Mouse (Mus musculus) intestine, embryonic 15.5 days (tissue): ENCODE measurements around the gene Itgal. TPM values are rescaled to one million over a fixed set of nuclear protein-coding genes. Genes with fewer than 3 reads are reported as not detected.
"Not testable (repeated sequence)": the region's sequence is repeated elsewhere in the genome, so short reads cannot be mapped to it uniquely, and the experiment has no call there.

Experiments used
- ATAC-seq: fragments of 200-750 bp; cut with Nextera tagmentation; 2 replicates; pipeline ENCODE4 v1.8.0; 2017; ENCODE audit warnings: moderate TSS enrichment, moderate library complexity
- H3K27ac ChIP-seq: fragments of 300-500 bp; sonication (generic); 2 replicates; pipeline ENCODE4 v1.5.1; 2015; ENCODE audit warnings: mild to moderate bottlenecking, inconsistent platforms
- H3K27me3 ChIP-seq: fragments of 300-500 bp; sonication (generic); replicated peaks from 2 replicates; pipeline ENCODE4 v1.6.1; 2015; ENCODE audit warnings: inconsistent platforms
- H3K36me3 ChIP-seq: fragments of 300-500 bp; sonication (generic); 2 replicates; pipeline ENCODE4 v1.6.1; 2015; ENCODE audit warnings: inconsistent platforms
- H3K4me1 ChIP-seq: fragments of 300-500 bp; sonication (generic); replicated peaks from 2 replicates; pipeline ENCODE4 v1.6.1; 2015; ENCODE audit warnings: inconsistent platforms
- H3K4me2 ChIP-seq: fragments of 300-500 bp; sonication (generic); replicated peaks from 2 replicates; pipeline ENCODE4 v1.6.1; 2015; ENCODE audit warnings: mild to moderate bottlenecking, inconsistent platforms
- H3K4me3 ChIP-seq: fragments of 300-500 bp; sonication (generic); replicated peaks from 2 replicates; pipeline ENCODE4 v1.5.1; 2015; ENCODE audit warnings: inconsistent platforms
- H3K9ac ChIP-seq: fragments of 300-500 bp; sonication (generic); 2 replicates; pipeline ENCODE4 v1.6.1; 2015; ENCODE audit warnings: inconsistent platforms
- H3K9me3 ChIP-seq: fragments of 300-500 bp; sonication (generic); 2 replicates; pipeline ENCODE4 v1.6.1; 2016; ENCODE audit warnings: inconsistent platforms
- WGBS: fragments of 180-500 bp; shearing (Covaris S2); methylation state at CpG from one replicate; pipeline ENCODE4 v1.1.7; 2015; 5-methylcytosine and 5-hydroxymethylcytosine counted together
- polyA plus RNA-seq: library from polyadenylated mRNA; unstranded; fragments of >200 nt; fragmentation: Nextera tagmentation; extraction: Ambion mirVana; gene quantifications from 2 replicates; pipeline ENCODE4 v1.2.1, GENCODE M21; 2015

The Itgal gene
- polyA plus RNA-seq, 1 experiment from 2014 or later: 2.0 TPM

- peak within 1 kb of the TSS; percentile 82 for H3K4me3 ChIP-seq
- peaks cover 18% of the 10 kb centered on the region for H3K36me3 ChIP-seq
- H3K27ac ChIP-seq: peak within 1 kb of the TSS; percentile 95
- no peaks in the 10 kb centered on the region for H3K9me3 ChIP-seq
- WGBS: under 1% methylated on average over 76 of the region's 76 CpGs
- H3K27me3 ChIP-seq: no peaks in the 10 kb centered on the region
- ATAC-seq: peak; percentile 89
- peak within 1 kb of the TSS; percentile 72 for H3K4me2 ChIP-seq
- H3K9ac ChIP-seq: peak within 1 kb of the TSS; percentile 99
- peaks cover 22% of the 10 kb centered on the region for H3K4me1 ChIP-seq
Observed at GRCm38 (mm10) chr7:127345512-127346325, 49.7 kb downstream of the Itgal start, which contains the start of gene Zfp768. TSS of gene Zfp768 (minus strand) at chr7:127345589.

- Histone ChIP-seq H3K4me2 (peak overlapping the region; percentile 72), H3K4me3 (peak overlapping the region; percentile 82), H3K9me3 (no peaks in the 10 kb centered on the region), H3K36me3 (peaks cover 15% of the 10 kb centered on the region), H3K27me3 (no peaks in the 10 kb centered on the region), H3K27ac (0 out of 2 replicates have a peak overlapping the region, but pooled peaks have one; percentile 95), H3K9ac (no peak overlapping the region), H3K4me1 (peaks cover 22% of the 10 kb centered on the region)
- ATAC-seq: peak; percentile 72
- WGBS: 16% methylated on average over 8 of the region's 8 CpGs
Observed at GRCm38 (mm10) chr7:127346676-127347075, 50.6 kb downstream of the Itgal start.

GRCm38 (mm10) chr7:127351230-127352004 is 55.4 kb downstream of the Itgal start:
- Histone ChIP-seq H3K9ac (no peak overlapping the region), H3K4me1 (peaks cover 2% of the 10 kb centered on the region), H3K4me3 (no peak overlapping the region), H3K4me2 (no peak overlapping the region), H3K9me3 (no peaks in the 10 kb centered on the region), H3K36me3 (no peaks in the 10 kb centered on the region), H3K27ac (no peak overlapping the region), H3K27me3 (no peaks in the 10 kb centered on the region)
- 85% methylated on average over 5 of the region's 5 CpGs for whole genome bisulfite sequencing
- no peak for ATAC-seq

- Histone ChIP-seq H3K9ac (no peak overlapping the region), H3K4me2 (no peak overlapping the region), H3K4me3 (no peak overlapping the region), H3K27ac (no peak overlapping the region), H3K27me3 (no peaks in the 10 kb centered on the region), H3K4me1 (peaks cover 7% of the 10 kb centered on the region), H3K36me3 (no peaks in the 10 kb centered on the region), H3K9me3 (no peaks in the 10 kb centered on the region)
- no peak for ATAC-seq
- 57% methylated on average over 3 of the region's 3 CpGs for WGBS
Observed at GRCm38 (mm10) chr7:127355796-127356195, 59.7 kb downstream of the Itgal start.

GRCm38 (mm10) chr7:127357871-127358270 is 61.8 kb downstream of the Itgal start:
- Histone ChIP-seq H3K9ac (no peak overlapping the region), H3K27me3 (no peaks in the 10 kb centered on the region), H3K9me3 (no peaks in the 10 kb centered on the region), H3K4me3 (no peak overlapping the region), H3K4me1 (peaks cover 11% of the 10 kb centered on the region), H3K27ac (no peak overlapping the region), H3K4me2 (no peak overlapping the region), H3K36me3 (no peaks in the 10 kb centered on the region)
- 70% methylated on average over 2 of the region's 2 CpGs for WGBS
- no peak for ATAC-seq

- no peak overlapping the region for H3K27ac ChIP-seq
- H3K4me1 ChIP-seq: peaks cover 13% of the 10 kb centered on the region
- no peaks in the 10 kb centered on the region for H3K9me3 ChIP-seq
- no peaks in the 10 kb centered on the region for H3K36me3 ChIP-seq
- H3K4me3 ChIP-seq: no peak overlapping the region
- WGBS: 76% methylated on average over 4 of the region's 4 CpGs
- no peak overlapping the region for H3K9ac ChIP-seq
- H3K4me2 ChIP-seq: no peak overlapping the region
- H3K27me3 ChIP-seq: 0 out of 2 replicates have a peak, but pooled peaks cover 2% of the 10 kb centered on the region
- ATAC-seq: no peak
Observed at GRCm38 (mm10) chr7:127358472-127358871, 62.4 kb downstream of the Itgal start.

- WGBS: 46% methylated on average over 4 of the region's 4 CpGs
- H3K36me3 ChIP-seq: no peaks in the 10 kb centered on the region
- H3K9me3 ChIP-seq: no peaks in the 10 kb centered on the region
- H3K4me1 ChIP-seq: peaks cover 19% of the 10 kb centered on the region
- peak overlapping the region; percentile 18; the same call in 1 of the 2 replicates for H3K27ac ChIP-seq
- H3K4me2 ChIP-seq: no peak overlapping the region
- 0 out of 2 replicates have a peak, but pooled peaks cover 4% of the 10 kb centered on the region for H3K27me3 ChIP-seq
- peak; percentile 79 for ATAC-seq
- no peak overlapping the region for H3K4me3 ChIP-seq
- H3K9ac ChIP-seq: no peak overlapping the region
Observed at GRCm38 (mm10) chr7:127360265-127360664, 64.2 kb downstream of the Itgal start.

- peaks cover 19% of the 10 kb centered on the region for H3K4me1 ChIP-seq
- H3K4me3 ChIP-seq: no peak overlapping the region
- 0 out of 2 replicates have a peak, but pooled peaks cover 4% of the 10 kb centered on the region for H3K27me3 ChIP-seq
- 36% methylated on average over 13 of the region's 13 CpGs for WGBS
- no peaks in the 10 kb centered on the region for H3K36me3 ChIP-seq
- peak; percentile 91 for ATAC-seq
- no peak overlapping the region for H3K9ac ChIP-seq
- H3K9me3 ChIP-seq: no peaks in the 10 kb centered on the region
- H3K4me2 ChIP-seq: no peak overlapping the region; the same call in 1 of the 2 replicates
- peak overlapping the region; percentile 51 for H3K27ac ChIP-seq
Observed at GRCm38 (mm10) chr7:127361449-127361848, 65.4 kb downstream of the Itgal start.

- H3K9me3 ChIP-seq, H3K27ac ChIP-seq, H3K27me3 ChIP-seq, H3K4me3 ChIP-seq, ATAC-seq, H3K36me3 ChIP-seq, H3K9ac ChIP-seq: not testable (repeated sequence)
- Histone ChIP-seq H3K4me2 (peak overlapping the region; percentile 38), H3K4me1 (peaks cover 19% of the 10 kb centered on the region)
- WGBS: 23% methylated on average over 13 of the region's 13 CpGs
Observed at GRCm38 (mm10) chr7:127362418-127362817, 66.4 kb downstream of the Itgal start.

- Histone ChIP-seq H3K4me3 (peak overlapping the region; percentile 40), H3K4me2 (peak overlapping the region; percentile 73), H3K9me3 (no peaks in the 10 kb centered on the region), H3K4me1 (peaks cover 19% of the 10 kb centered on the region), H3K9ac (peak overlapping the region; percentile 61), H3K27me3 (0 out of 2 replicates have a peak, but pooled peaks cover 4% of the 10 kb centered on the region), H3K27ac (peak overlapping the region; percentile 54), H3K36me3 (no peaks in the 10 kb centered on the region)
- ATAC-seq: 0 out of 2 replicates have a peak, but pooled peaks have one; percentile 20
- 4% methylated on average over 24 of the region's 24 CpGs for WGBS
Observed at GRCm38 (mm10) chr7:127363475-127363921, 67.4 kb downstream of the Itgal start.

- Histone ChIP-seq H3K9ac (peak overlapping the region; percentile 61; the same call in 1 of the 2 replicates), H3K4me1 (peaks cover 19% of the 10 kb centered on the region), H3K27me3 (0 out of 2 replicates have a peak, but pooled peaks cover 4% of the 10 kb centered on the region), H3K4me2 (peak overlapping the region; percentile 73), H3K9me3 (no peaks in the 10 kb centered on the region), H3K27ac (peak overlapping the region; percentile 54; the same call in 1 of the 2 replicates), H3K36me3 (no peaks in the 10 kb centered on the region), H3K4me3 (no peak overlapping the region)
- WGBS: 59% methylated on average over 4 of the region's 4 CpGs
- ATAC-seq: no peak
Observed at GRCm38 (mm10) chr7:127364166-127364565, 68.1 kb downstream of the Itgal start.

GRCm38 (mm10) chr7:127366249-127366648 is 70.2 kb downstream of the Itgal start:
- H3K9ac ChIP-seq: no peak overlapping the region
- H3K4me2 ChIP-seq: no peak overlapping the region
- H3K4me3 ChIP-seq: no peak overlapping the region
- no peaks in the 10 kb centered on the region for H3K9me3 ChIP-seq
- H3K27me3 ChIP-seq: 0 out of 2 replicates have a peak, but pooled peaks cover 4% of the 10 kb centered on the region
- H3K4me1 ChIP-seq: peaks cover 11% of the 10 kb centered on the region
- 74% methylated on average over 3 of the region's 3 CpGs for WGBS
- no peak overlapping the region for H3K27ac ChIP-seq
- H3K36me3 ChIP-seq: no peaks in the 10 kb centered on the region
- ATAC-seq: no peak
